Mouse (Mus musculus) testis, adult 2 months (tissue): ENCODE measurements at regions not wholly inside any gene's neighbourhood (a gene's known extent, or its start where the extent isn't known, plus 50 kb on each side); places are given as distances from the start of the nearest gene placed in this dataset.

Experiments used
- CTCF ChIP-seq: fragments of 200-500 bp; IDR thresholded peaks from 2 replicates; pipeline ENCODE4 v1.5.1; 2012; ENCODE audit warnings: low read depth, mild to moderate bottlenecking, inconsistent platforms, low read length, moderate library complexity; ENCODE audit not compliant: control insufficient read depth, insufficient read depth, insufficient replicate concordance
- POLR2A ChIP-seq: fragments of 200-500 bp; IDR thresholded peaks from 2 replicates; pipeline ENCODE4 v1.6.1; 2012; ENCODE audit warnings: low read depth, mild to moderate bottlenecking, inconsistent platforms, low read length, moderate library complexity; ENCODE audit not compliant: control insufficient read depth

DNA sequence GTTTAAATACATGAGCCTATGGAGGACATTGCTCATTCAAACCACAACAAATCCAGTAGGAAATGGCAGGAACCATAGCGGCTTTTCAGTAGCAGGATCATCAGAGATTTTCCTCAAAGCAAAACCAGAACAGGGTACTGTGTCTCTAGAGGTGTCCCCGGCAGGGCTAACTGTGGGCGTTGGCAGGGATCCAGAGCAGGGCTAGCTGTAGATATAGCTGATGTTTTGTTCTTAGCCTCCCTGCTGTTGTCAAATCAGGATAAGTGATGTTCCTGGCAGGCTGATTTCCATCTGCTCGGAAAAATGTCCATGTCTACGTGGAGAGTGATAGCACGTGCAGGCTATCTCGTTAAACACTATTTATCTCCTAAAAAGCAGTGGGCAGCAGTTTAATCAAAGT is 297.6 kb downstream of the Abcc12 start:
- TF ChIP-seq CTCF (no peak), POLR2A (no peak)
